Mouse (Mus musculus) brain, embryonic 14.5 days (tissue): ENCODE results near the gene Gm13103. TPM values are rescaled to one million over a fixed set of nuclear protein-coding genes. Genes with fewer than 3 reads are reported as not detected.
"Not testable (repeated sequence)": the region's sequence is repeated elsewhere in the genome, so short reads cannot be mapped to it uniquely, and the experiment has no call there.

Experiments used
- DNase-seq: peaks from one replicate; pipeline ENCODE4 v3.0.0-alpha.2; 2011; ENCODE audit warnings: low read depth
- CTCF ChIP-seq: fragments of 200-500 bp; IDR thresholded peaks from 2 replicates; pipeline ENCODE4 v1.5.1; 2012; ENCODE audit warnings: inconsistent platforms, mild to moderate bottlenecking, moderate library complexity, borderline replicate concordance; ENCODE audit not compliant: insufficient read depth, insufficient read length; ENCODE audit errors: extremely low read depth
- polyA plus RNA-seq: library from polyadenylated mRNA; depleted of rRNA; stranded (reverse); fragments of >200 nt; gene quantifications from 2 replicates; pipeline ENCODE4 v1.2.3, GENCODE M21; 2012; rRNA removed

The Gm13103 gene
- not detected in 2 replicates for polyA plus RNA-seq

- not testable (repeated sequence) for DNase-seq
Measured at GRCm38 (mm10) chr4:143846197-143846596, at the start of gene Gm13103. Gene Gm13103 (plus strand): TSS chr4:143846497.

GRCm38 (mm10) chr4:143815993-143816392, 30.3 kb upstream of the Gm13103 start, which contains the start of gene Gm13084:
Gene Gm13084 (minus strand): TSS chr4:143816093.
- no peak for DNase-seq
- TF ChIP-seq CTCF, result no peak

GRCm38 (mm10) chr4:143882371-143882770, 36.1 kb downstream of the Gm13103 start:
- DNase-seq, result not testable (repeated sequence)

GRCm38 (mm10) chr4:143894406-143894805, 48.1 kb downstream of the Gm13103 start:
- DNase-seq, result not testable (repeated sequence)

GRCm38 (mm10) chr4:143900280-143900679, 54.0 kb downstream of the Gm13103 start, which contains the start of gene Pramef6:
Gene Pramef6 (minus strand): TSS chr4:143900380.
- DNase-seq, result not testable (repeated sequence)

Other genes starting within 250 kb of the Gm13103 start
- gene Gm13083, start 231.5 kb upstream of the Gm13103 start, polyA plus RNA-seq, result not detected in 2 replicates
- not detected in 2 replicates for gene Gm13088, start 189.3 kb upstream of the Gm13103 start, polyA plus RNA-seq
- gene Gm13089, start 143.8 kb upstream of the Gm13103 start, polyA plus RNA-seq, result not detected in 2 replicates
- gene Gm13078, start 127.0 kb upstream of the Gm13103 start, polyA plus RNA-seq, result not detected in 2 replicates
- gene Gm13023, start 57.1 kb upstream of the Gm13103 start, polyA plus RNA-seq, result not detected in 2 replicates
- not detected in 2 replicates for gene Gm13084, start 30.4 kb upstream of the Gm13103 start, polyA plus RNA-seq
- not detected in 2 replicates for gene Pramef6, start 53.9 kb downstream of the Gm13103 start, polyA plus RNA-seq
- gene Pramef25, start 104.5 kb downstream of the Gm13103 start, polyA plus RNA-seq, result not detected in 2 replicates
- not detected in 2 replicates for gene Gm13101, start 120.5 kb downstream of the Gm13103 start, polyA plus RNA-seq
- not detected in 2 replicates for gene Pramef17, start 147.9 kb downstream of the Gm13103 start, polyA plus RNA-seq
- not detected in 2 replicates for gene Pramel4, start 212.6 kb downstream of the Gm13103 start, polyA plus RNA-seq